Mouse (Mus musculus): ENCODE measurements around the gene Col23a1.
"Not testable (repeated sequence)": the region's sequence is repeated elsewhere in the genome, so short reads cannot be mapped to it uniquely, and the experiment has no call there.

The Col23a1 gene

DNA sequence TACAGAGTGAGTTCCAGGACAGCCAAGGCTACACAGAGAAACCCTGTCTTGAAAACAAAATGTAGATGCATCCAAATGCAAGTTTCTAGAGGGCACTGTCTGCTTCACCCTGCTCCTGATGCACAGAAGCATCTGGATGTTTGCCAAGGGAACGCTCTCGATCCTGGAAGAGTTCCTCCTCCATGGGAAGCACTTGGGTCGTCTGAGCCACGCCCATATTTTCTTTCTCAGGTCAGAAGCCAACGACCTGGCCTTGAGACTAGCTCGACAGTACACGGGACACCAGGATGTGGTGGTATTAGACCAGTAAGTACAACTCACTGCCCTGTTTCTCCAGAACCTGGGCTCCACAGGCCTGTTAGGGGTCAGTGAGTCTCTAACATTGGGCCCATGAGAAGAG is 301.4 kb downstream of the Col23a1 start:
- DNase-seq (ENCODE audit: low spot score) = no peak

DNA sequence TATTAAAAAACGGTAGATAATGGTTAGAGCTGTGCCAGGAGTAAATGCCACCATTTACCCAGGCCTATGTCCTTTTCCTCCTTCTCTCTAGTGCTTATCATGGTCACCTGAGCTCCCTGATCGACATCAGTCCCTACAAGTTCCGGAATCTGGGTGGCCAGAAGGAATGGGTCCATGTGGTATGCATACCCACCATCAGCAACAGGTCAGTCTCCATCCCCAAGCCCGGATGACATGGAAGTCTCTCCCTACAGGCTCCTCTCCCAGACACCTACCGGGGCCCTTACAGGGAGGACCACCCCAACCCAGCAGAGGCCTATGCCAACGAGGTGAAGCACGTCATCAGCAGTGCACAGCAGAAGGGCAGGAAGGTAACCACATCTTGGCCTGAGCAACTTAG is 302.2 kb downstream of the Col23a1 start:
- DNase-seq (ENCODE audit: low spot score) = no peak

GRCm38 (mm10) chr11:51593368-51593767 is 303.6 kb downstream of the Col23a1 start:
- no peak for DNase-seq (ENCODE audit: low spot score)

DNA sequence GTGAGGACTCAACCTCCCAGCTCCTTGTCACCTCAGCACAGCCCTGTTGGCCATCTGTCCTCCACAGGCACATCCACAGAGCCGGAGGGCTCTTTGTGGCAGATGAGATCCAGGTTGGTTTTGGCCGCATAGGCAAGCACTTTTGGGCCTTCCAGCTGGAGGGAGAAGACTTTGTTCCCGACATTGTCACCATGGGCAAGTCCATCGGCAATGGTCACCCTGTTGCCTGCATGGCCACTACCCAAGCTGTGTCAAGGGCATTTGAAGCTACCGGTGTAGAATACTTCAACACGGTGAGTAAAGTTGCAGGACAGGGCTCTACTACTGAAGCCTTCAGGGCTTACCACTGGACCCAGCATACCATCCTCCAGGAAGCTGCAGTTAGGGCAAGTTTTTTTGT is 304.1 kb downstream of the Col23a1 start:
- DNase-seq (ENCODE audit: low spot score) = no peak

DNA sequence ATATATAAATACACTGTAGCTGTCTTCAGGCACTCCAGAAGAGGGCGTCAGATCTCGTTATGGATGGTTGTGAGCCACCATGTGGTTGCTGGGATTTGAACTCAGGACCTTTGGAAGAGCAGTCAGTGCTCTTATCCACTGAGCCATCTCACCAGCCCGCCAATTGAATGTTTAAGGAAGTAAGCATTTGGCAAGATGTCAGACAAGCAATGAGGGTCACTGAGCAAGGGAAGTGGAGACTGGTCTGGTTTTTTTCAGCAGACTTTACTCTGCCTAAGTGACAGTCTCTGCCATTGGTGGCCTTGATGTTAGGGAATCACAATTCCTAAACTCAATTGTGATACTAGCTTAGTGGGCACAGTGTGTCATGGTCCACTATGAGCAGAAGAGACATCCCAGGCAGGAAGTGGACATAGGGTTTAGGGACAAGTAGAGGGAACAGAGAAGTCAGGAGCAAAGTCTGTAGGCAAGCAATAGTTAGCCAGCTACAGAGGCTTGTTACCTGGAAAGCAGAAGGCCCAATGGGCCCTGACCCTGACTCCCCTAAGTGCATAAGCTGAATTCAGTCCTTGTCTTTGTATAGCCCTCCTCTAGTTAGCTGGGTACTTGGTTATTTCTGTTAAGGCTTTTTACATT is 305.1 kb downstream of the Col23a1 start:
- DNase-seq (ENCODE audit: low spot score) = no peak

DNA sequence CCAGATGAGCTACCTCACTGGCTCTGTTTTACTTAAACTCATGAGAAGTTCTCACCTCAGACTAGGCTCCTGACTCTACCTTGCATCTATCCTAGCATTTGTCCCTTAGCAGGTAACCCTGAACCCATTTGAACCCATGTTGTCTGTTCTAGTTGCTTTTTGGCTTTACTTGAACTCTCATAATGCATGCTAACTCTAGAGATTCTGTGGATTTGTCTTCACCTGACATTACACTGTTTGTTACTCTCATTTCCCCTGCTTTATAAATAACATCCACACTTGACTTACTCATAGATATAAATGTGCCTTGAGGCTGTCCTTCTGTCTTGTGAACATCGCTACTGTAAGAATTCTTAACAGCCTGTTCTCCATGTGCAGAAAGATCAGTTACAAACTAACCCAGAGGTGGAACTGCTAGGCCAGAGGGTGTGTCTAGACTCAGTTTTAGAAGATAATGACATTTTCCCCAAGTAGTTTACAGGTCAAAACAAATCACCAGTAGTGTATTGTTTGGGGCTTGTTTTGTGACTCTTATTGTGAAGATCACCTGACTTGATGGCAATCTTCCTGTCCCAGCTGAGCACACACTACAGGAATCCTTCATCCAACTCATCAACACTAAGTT is 305.9 kb downstream of the Col23a1 start:
- DNase-seq (ENCODE audit: low spot score) = no peak

DNA sequence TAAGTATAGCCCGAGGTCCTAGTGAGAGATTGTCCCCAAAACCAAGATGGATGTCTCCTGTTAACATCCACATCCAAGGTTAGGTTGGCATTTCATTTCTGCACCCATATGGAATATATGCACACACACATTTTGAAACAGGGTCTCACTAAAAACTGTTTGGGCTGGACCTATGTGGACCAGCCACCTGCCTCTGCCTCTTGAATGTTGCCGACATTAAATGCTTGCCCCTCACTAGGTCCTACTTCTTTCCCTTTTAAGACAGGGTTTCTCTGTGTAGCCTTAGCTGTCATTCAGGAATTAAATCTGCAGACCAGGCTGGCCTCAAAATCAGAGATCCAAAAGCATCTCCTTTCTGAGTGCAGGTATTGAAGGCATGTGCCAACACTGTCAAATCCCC is 307.8 kb downstream of the Col23a1 start:
- DNase-seq (ENCODE audit: low spot score) = no peak

- no peak for DNase-seq (ENCODE audit: low spot score)
Measured at GRCm38 (mm10) chr11:51602253-51602652, 312.5 kb downstream of the Col23a1 start.

DNA sequence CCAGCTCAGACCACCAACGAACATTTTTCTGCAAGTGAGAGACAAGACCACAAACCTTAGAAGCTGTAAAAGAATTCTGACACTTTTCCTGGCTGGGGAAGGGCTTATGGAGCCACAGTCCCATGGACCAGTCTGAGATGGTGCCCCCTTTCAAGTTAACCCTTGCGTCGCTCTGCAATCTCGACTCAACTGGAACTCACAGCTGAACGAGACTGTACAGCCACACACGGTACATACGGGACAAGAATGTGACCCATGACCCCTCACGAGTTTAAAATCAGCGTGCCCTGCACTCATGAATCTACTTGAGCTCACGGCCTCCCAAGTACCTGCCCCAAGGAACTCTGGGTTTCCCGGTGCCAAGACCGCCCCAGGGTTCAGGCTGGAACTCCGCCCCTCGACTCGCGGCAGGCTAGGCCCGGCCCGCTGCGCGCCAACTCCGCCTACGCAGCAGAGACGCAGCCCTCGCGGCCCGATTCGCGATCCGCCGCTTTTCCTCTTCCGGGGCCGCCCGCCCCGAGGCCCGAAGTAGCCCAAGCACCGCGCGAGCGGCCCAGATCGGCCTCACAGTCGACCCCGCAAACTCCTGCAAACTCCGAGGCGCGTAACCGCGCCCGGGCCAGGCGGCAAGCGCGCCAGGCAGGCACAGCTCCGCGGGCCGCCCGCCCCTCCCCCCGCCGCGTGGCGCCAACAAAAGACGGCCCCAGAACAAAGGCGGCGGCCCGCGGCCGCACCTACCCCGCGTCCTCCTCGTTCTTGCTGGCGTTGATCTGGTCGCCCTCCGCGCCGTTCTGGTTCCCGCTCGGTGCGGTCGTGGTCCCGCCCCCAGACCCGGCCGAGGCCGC is 316.1 kb downstream of the Col23a1 start:
- peak; percentile 88 for DNase-seq (ENCODE audit: low spot score)

GRCm38 (mm10) chr11:51606447-51607095 is 316.9 kb downstream of the Col23a1 start, which contains the start of gene Hnrnpab:
Gene Hnrnpab, minus strand, starts transcription at chr11:51606847.
- peak; percentile 98 for DNase-seq (ENCODE audit: low spot score)

DNA sequence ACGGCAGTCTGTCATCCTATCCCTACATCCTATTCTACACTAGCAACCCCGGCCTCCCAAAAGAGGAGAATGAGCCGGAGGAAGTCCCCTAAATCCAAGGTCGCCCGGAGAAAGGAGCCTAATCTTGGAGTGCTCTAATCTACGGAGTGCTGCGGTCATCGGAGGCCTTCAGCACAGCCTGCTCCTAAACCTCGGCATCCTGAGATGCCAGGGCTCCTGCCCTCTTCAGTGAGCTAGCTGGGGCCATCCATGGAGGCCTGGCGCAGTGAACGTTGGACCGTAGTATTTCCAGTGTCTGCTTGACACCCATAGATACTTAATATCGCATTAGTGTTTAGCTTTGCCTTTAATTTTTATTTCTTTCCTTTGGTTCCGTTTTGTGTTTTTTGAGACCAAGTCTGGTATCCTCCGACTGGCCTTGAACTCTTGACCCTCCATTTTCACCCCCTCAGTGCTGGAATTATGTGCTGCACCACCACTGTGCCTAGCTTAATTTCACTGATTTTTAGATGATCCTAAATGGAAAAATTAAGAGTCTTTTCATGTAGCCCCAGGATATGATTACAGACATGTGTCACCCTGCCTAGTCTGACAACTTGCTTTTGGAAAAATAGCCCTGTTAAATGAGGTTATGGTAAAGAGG is 317.5 kb downstream of the Col23a1 start:
- DNase-seq (ENCODE audit: low spot score) = no peak

DNA sequence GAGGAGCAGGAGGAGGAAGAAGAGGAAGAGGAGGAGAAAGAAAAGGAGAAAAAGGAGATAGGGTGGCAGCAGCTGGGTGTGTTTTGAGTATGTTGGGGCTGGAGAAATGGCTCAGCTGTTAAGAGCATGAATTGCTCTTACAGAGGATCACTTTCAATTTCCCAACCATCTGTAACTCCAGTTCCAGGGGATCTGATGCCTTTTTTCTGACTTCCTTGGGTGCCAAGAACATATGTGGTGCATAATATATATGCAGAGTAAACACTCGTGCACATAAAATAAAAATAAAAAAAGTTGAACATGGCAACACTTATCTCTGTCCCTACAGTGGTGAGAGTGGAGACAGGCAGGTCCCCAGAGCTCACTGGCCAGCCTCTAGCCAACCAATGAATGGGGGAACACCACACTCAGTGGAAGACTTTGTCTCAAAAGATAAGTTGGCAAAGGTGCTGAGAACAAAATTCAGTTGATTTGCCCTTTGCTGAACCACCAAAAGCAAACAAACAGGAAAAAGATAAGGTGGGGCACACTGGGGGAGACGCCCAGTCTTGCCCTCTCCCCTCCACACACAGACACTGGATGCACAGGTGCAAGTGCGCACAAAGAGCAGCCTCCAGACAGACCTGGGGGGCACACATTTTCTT is 319.7 kb downstream of the Col23a1 start:
- DNase-seq (ENCODE audit: low spot score) = no peak

GRCm38 (mm10) chr11:51609940-51610339 is 320.2 kb downstream of the Col23a1 start:
- not testable (repeated sequence) for DNase-seq (ENCODE audit: low spot score)

GRCm38 (mm10) chr11:51614256-51614655 is 324.5 kb downstream of the Col23a1 start:
- no peak for DNase-seq (ENCODE audit: low spot score)

- DNase-seq (ENCODE audit: low spot score) = peak; percentile 66
Measured at GRCm38 (mm10) chr11:51615129-51615528, 325.4 kb downstream of the Col23a1 start.

- peak; percentile 69 for DNase-seq (ENCODE audit: low spot score)
Measured at GRCm38 (mm10) chr11:51615601-51616000, 325.9 kb downstream of the Col23a1 start.

GRCm38 (mm10) chr11:51616113-51616512 is 326.4 kb downstream of the Col23a1 start:
- not testable (repeated sequence) for DNase-seq (ENCODE audit: low spot score)

DNA sequence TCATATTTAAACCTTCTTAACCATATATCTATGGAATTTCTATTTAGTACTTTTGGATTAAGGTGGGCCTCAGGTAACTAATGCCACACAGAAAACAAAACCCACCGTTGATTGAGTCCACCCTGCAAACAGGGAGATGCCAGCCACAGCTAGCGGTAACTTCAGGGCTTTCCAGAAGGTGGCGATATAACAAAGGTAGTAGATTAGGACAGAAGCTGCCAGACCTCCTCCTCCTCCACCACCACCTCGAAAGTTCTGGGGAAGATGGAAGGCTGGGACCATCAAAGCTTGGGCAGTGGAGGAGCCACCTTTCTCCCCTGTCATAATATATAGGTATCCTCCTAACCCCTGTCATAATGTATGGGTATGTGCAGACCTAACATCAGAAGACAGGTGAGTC is 328.0 kb downstream of the Col23a1 start:
- peak; percentile 63 for DNase-seq (ENCODE audit: low spot score)

- DNase-seq (ENCODE audit: low spot score) = no peak
Measured at GRCm38 (mm10) chr11:51618894-51619408, 329.2 kb downstream of the Col23a1 start.

GRCm38 (mm10) chr11:51619409-51620060 is 329.8 kb downstream of the Col23a1 start, which contains the start of gene Nhp2:
Gene Nhp2, plus strand, starts transcription at chr11:51619735.
- peak; percentile 96 for DNase-seq (ENCODE audit: low spot score)

- no peak for DNase-seq (ENCODE audit: low spot score)
Measured at GRCm38 (mm10) chr11:51620084-51620483, 330.4 kb downstream of the Col23a1 start.
